Mouse (Mus musculus): Measurements from ENCODE around the gene Lrp11. TPM values are rescaled to one million over a fixed set of nuclear protein-coding genes. Genes with fewer than 3 reads are reported as not detected.

The Lrp11 gene
- polyA plus RNA-seq, 1 experiment from 2014 or later, result 5.6 TPM

DNA sequence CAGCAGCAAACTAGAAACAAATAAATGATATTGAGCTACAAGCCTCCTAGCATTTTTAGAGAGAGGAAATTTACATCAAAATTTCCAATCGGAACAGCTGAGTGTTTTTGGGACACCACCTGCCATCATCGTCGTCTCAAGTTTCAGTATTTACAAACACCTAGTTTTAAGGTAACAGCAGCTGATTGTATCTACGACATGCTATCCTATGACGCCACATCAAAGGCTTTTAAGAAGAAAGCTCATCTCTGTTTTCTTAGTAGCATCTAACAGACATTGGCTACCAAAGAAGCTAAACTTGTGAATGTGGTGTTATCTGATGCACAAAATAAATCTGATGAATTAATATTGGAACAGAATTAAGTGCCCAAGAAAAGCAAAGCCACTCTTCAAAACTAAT lies 40.7 kb downstream of the Lrp11 start:
- no peak overlapping the region for H3K27ac ChIP-seq
- no peak overlapping the region for H3K4me3 ChIP-seq (replicated peaks)
- H3K4me1 ChIP-seq, result no peaks in the 10 kb centered on the region
- peaks cover 9% of the 10 kb centered on the region for H3K36me3 ChIP-seq
- no peaks in the 10 kb centered on the region for H3K27me3 ChIP-seq (replicated peaks)
- H3K4me2 ChIP-seq, result no peak overlapping the region
- H3K9ac ChIP-seq, result no peak overlapping the region
- WGBS, result 86% methylated on average over 5 of the region's 5 CpGs
- no peaks in the 10 kb centered on the region for H3K9me3 ChIP-seq
- no peak for ATAC-seq (ENCODE audit: insufficient read depth, low FRiP score, low read depth)

DNA sequence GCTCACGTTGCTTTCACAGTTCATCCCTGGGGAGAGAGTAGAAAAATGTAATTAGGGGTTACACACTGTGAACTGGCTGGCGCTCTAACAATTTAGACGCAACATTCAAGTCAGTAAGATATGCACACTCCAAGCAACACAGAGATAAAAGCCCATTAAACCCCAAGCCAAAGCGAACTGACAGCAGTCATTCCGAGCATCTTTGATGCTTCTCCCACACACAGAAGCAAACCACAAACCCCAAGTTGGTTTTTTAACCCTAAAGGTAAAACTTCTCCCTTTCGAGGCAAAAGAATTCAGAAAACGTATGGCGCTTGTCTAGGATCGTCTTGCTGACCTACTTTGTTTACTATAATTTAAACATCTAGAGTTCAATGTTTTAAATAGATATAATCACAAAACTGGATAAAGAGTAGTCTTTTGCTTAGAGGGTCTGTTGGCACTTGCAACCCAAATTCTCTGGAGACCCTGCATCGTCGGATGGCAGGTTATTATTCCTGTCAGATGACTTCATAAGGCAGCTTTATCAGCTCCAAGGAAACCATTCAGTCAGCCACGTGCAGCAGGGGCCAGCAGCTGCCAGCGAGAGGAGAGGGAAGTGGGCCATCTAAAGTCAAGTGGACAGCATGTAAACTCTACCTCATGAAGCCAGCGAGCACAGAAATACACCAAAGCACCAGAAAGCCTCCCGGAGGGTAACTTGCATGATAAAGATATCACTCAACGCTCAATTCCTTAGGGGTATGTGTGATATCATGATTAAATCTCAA lies 41.5 kb downstream of the Lrp11 start:
- peaks cover 9% of the 10 kb centered on the region for H3K36me3 ChIP-seq
- no peak overlapping the region for H3K4me2 ChIP-seq
- no peaks in the 10 kb centered on the region for H3K9me3 ChIP-seq
- H3K27me3 ChIP-seq (replicated peaks), result no peaks in the 10 kb centered on the region
- H3K27ac ChIP-seq, result no peak overlapping the region
- ATAC-seq (ENCODE audit: insufficient read depth, low FRiP score, low read depth), result no peak
- no peak overlapping the region for H3K4me3 ChIP-seq (replicated peaks)
- H3K9ac ChIP-seq, result no peak overlapping the region
- H3K4me1 ChIP-seq, result no peaks in the 10 kb centered on the region
- 66% methylated on average over 16 of the region's 16 CpGs for WGBS

DNA sequence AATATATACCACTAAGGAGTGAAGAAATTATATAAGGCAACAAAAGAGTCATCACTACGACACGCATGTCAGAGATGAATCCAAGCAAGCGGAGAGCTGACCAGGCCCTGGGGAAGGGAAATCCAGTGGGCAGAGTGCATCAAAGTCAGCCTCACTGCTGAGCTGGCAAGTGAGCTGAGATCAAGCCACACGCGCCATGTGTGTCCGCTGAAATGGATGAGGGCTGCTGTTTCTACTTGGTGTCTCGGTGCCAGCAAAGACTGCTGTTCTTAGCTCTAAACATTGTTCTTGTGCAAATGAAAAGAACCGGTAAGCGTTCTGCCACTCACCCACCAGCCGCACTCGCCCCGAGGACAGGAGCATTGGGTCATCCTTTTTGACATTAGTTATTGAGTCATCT lies 50.8 kb downstream of the Lrp11 start:
- H3K4me2 ChIP-seq, result no peak overlapping the region
- WGBS, result 96% methylated on average over 12 of the region's 12 CpGs
- ATAC-seq (ENCODE audit: insufficient read depth, low FRiP score, low read depth), result no peak
- no peaks in the 10 kb centered on the region for H3K9me3 ChIP-seq
- no peak overlapping the region for H3K27ac ChIP-seq
- peaks cover 41% of the 10 kb centered on the region for H3K36me3 ChIP-seq
- H3K4me1 ChIP-seq, result no peaks in the 10 kb centered on the region
- no peak overlapping the region for H3K4me3 ChIP-seq (replicated peaks)
- H3K9ac ChIP-seq, result no peak overlapping the region
- H3K27me3 ChIP-seq (replicated peaks), result no peaks in the 10 kb centered on the region

DNA sequence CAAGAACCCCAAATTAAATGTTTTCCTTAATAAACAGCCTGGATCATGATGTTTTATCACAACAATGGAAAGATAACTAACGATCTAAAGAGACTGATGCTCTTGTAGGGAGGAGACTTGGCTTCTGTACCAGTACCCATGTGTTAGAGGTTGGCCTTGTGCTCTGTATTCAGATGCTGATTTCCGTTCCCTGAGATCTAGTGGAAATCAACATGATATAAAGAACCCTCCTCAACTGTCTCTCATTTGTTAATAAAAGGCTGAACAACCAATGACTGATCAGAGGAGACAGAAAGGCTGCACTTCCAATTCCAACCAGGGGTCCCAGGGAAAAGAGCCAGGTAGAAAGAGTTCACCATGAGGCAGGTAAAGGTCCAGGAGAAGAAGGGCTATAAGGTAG lies 56.3 kb downstream of the Lrp11 start:
- Histone ChIP-seq H3K9ac (no peak overlapping the region), H3K4me3 (replicated peaks) (no peak overlapping the region), H3K27me3 (replicated peaks) (no peaks in the 10 kb centered on the region), H3K27ac (no peak overlapping the region), H3K36me3 (peaks cover 30% of the 10 kb centered on the region; the same call in 1 of the 2 replicates), H3K4me2 (no peak overlapping the region), H3K9me3 (no peaks in the 10 kb centered on the region), H3K4me1 (no peaks in the 10 kb centered on the region)
- 86% methylated on average over 2 of the region's 2 CpGs for WGBS
- no peak for ATAC-seq (ENCODE audit: insufficient read depth, low FRiP score, low read depth)

- WGBS, result 86% methylated on average over 4 of the region's 4 CpGs
- no peak overlapping the region for H3K4me2 ChIP-seq
Measured at GRCm38 (mm10) chr10:7649059-7649458, 59.5 kb downstream of the Lrp11 start.

DNA sequence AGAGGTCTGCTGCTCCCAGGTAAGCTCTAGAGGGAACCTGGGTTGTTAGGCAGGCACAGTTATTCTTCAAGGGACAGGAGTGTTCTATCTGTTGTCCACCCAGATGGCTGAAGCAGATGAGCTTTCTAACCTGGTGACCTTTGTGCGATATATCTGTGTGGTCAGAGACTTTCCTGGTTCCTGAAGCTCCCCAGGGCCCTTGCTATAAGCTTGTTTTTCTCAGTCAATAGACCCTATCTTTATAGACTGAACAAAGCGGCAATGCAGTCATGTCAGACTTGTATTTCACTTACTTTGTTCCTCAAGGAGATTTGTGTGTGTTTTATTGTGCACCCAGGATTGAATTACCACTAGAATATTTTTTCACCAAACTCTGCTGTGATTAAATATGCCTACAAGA lies 61.5 kb downstream of the Lrp11 start:
- WGBS, result 89% methylated on average over 2 of the region's 2 CpGs
- Histone ChIP-seq H3K9ac (no peak overlapping the region), H3K36me3 (0 out of 2 replicates have a peak, but pooled peaks cover 8% of the 10 kb centered on the region), H3K4me2 (no peak overlapping the region), H3K4me3 (replicated peaks) (no peak overlapping the region), H3K9me3 (no peaks in the 10 kb centered on the region), H3K4me1 (no peaks in the 10 kb centered on the region), H3K27ac (no peak overlapping the region), H3K27me3 (replicated peaks) (no peaks in the 10 kb centered on the region)
- ATAC-seq (ENCODE audit: insufficient read depth, low FRiP score, low read depth), result no peak

More at GRCm38 (mm10) chr10:7649059-7649458, 59.5 kb downstream of the Lrp11 start:
- Histone ChIP-seq H3K4me3 (replicated peaks) (no peak overlapping the region), H3K27ac (no peak overlapping the region), H3K9me3 (no peaks in the 10 kb centered on the region), H3K9ac (no peak overlapping the region), H3K4me1 (no peaks in the 10 kb centered on the region), H3K36me3 (peaks cover 14% of the 10 kb centered on the region; the same call in 1 of the 2 replicates), H3K27me3 (replicated peaks) (no peaks in the 10 kb centered on the region)
- ATAC-seq (ENCODE audit: insufficient read depth, low FRiP score, low read depth), result no peak

GRCm38 (mm10) chr10:7662471-7663141 lies 73.0 kb downstream of the Lrp11 start:
- peak overlapping the region; percentile 90 for H3K27ac ChIP-seq
- no peaks in the 10 kb centered on the region for H3K27me3 ChIP-seq (replicated peaks)
- H3K36me3 ChIP-seq, result no peaks in the 10 kb centered on the region
- peak overlapping the region; percentile 93 for H3K9ac ChIP-seq
- peak overlapping the region; percentile 83 for H3K4me3 ChIP-seq (replicated peaks)
- peak overlapping the region; percentile 83 for H3K4me2 ChIP-seq
- H3K4me1 ChIP-seq, result no peaks in the 10 kb centered on the region; the same call in 1 of the 2 replicates
- ATAC-seq (ENCODE audit: insufficient read depth, low FRiP score, low read depth), result peak; percentile 76
- under 1% methylated on average over 43 of the region's 44 CpGs for whole genome bisulfite sequencing
- no peaks in the 10 kb centered on the region for H3K9me3 ChIP-seq

GRCm38 (mm10) chr10:7663159-7664026 lies 73.8 kb downstream of the Lrp11 start:
- no peaks in the 10 kb centered on the region for H3K36me3 ChIP-seq
- under 1% methylated on average over 64 of the region's 64 CpGs for WGBS

GRCm38 (mm10) chr10:7664027-7664526 lies 74.5 kb downstream of the Lrp11 start:
- no peak for ATAC-seq (ENCODE audit: insufficient read depth, low FRiP score, low read depth)
- H3K9me3 ChIP-seq, result no peaks in the 10 kb centered on the region
- H3K27ac ChIP-seq, result no peak overlapping the region
- peak overlapping the region; percentile 83 for H3K4me3 ChIP-seq (replicated peaks)
- peak overlapping the region; percentile 93; the same call in 1 of the 2 replicates for H3K9ac ChIP-seq
- H3K4me1 ChIP-seq, result peaks cover 4% of the 10 kb centered on the region; the same call in 1 of the 2 replicates
- H3K27me3 ChIP-seq (replicated peaks), result no peaks in the 10 kb centered on the region
- no peaks in the 10 kb centered on the region for H3K36me3 ChIP-seq
- peak overlapping the region; percentile 83 for H3K4me2 ChIP-seq
- 52% methylated on average over 6 of the region's 6 CpGs for WGBS

More at GRCm38 (mm10) chr10:7663159-7664026, 73.8 kb downstream of the Lrp11 start:
- no peaks in the 10 kb centered on the region for H3K27me3 ChIP-seq (replicated peaks)
- H3K27ac ChIP-seq, result peak overlapping the region; percentile 90
- peak; percentile 93 for ATAC-seq (ENCODE audit: insufficient read depth, low FRiP score, low read depth)
- peak overlapping the region; percentile 83 for H3K4me3 ChIP-seq (replicated peaks)
- H3K9ac ChIP-seq, result peak overlapping the region; percentile 93
- peaks cover 4% of the 10 kb centered on the region; the same call in 1 of the 2 replicates for H3K4me1 ChIP-seq
- H3K4me2 ChIP-seq, result peak overlapping the region; percentile 83
- H3K9me3 ChIP-seq, result no peaks in the 10 kb centered on the region

GRCm38 (mm10) chr10:7664889-7665288 lies 75.3 kb downstream of the Lrp11 start:
- no peak for ATAC-seq (ENCODE audit: insufficient read depth, low FRiP score, low read depth)
- WGBS, result 85% methylated on average over 1 of the region's 1 CpGs

GRCm38 (mm10) chr10:7667342-7667802 lies 77.8 kb downstream of the Lrp11 start, which contains the start of gene Nup43:
TSS of gene Nup43 (plus strand) at chr10:7667503.
- Histone ChIP-seq H3K4me1 (peaks cover 4% of the 10 kb centered on the region; the same call in 1 of the 2 replicates), H3K4me2 (peak within 1 kb of the TSS; percentile 76), H3K27me3 (replicated peaks) (no peaks in the 10 kb centered on the region), H3K27ac (peak within 1 kb of the TSS; percentile 86), H3K36me3 (0 out of 2 replicates have a peak, but pooled peaks cover 7% of the 10 kb centered on the region), H3K9ac (peak within 1 kb of the TSS; percentile 58), H3K4me3 (replicated peaks) (peak within 1 kb of the TSS; percentile 85), H3K9me3 (no peaks in the 10 kb centered on the region)
- ATAC-seq (ENCODE audit: insufficient read depth, low FRiP score, low read depth), result peak; percentile 78
- under 1% methylated on average over 24 of the region's 24 CpGs for WGBS

More at GRCm38 (mm10) chr10:7664889-7665288, 75.3 kb downstream of the Lrp11 start:
- peaks cover 4% of the 10 kb centered on the region; the same call in 1 of the 2 replicates for H3K4me1 ChIP-seq
- H3K4me2 ChIP-seq, result no peak overlapping the region
- no peaks in the 10 kb centered on the region for H3K27me3 ChIP-seq (replicated peaks)
- no peak overlapping the region for H3K9ac ChIP-seq
- H3K4me3 ChIP-seq (replicated peaks), result no peak overlapping the region
- no peaks in the 10 kb centered on the region for H3K9me3 ChIP-seq
- H3K36me3 ChIP-seq, result no peaks in the 10 kb centered on the region
- no peak overlapping the region for H3K27ac ChIP-seq

Data from stomach, embryonic 15.5 days (tissue).